Mouse (Mus musculus) natural killer cell, adult 2 months (primary cell): ENCODE measurements around the gene Naa40.

ENCODE experiments used
- DNase-seq, 2 experiments: peaks; one replicate each; pipeline ENCODE4 v3.0.0; 2022; ENCODE audit warnings: low spot score in 2 of 2

Gene Naa40

DNA sequence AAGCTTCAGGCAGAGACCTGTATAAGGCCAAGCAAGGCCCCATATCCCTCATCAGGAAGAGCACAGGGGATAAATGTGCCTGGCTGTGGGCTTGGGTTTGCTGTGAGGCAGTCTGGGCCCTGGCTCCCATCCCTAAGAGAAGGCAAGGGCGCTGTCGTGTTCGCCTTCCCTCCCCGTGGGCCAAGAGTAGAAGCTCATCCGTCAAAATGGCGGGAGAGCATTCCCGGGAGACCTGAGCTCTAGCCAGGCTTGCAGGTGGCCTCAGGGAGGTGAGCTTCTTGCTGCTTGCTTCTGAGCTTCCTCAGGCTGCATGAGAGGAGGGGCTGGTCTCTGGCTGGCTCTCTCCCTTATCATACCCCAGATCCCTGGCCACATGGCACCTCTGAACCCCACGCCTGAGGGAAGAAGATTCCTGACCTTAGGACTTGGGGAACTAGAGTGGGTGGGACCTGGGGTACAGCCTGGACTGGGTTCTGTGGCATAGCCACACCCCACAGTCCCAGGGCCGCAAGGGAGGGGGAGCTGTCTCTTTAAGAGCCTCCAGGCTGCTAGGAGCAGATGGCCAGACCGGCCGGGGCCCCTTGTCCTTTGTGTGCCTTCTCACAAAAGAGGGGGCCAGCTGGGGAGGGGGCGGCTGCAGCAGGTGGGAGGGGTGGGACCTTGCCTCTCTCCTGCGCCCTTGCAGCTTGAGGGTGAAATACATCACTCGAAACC, 24.7 kb upstream of the Naa40 start:
- no peak for DNase-seq

DNA sequence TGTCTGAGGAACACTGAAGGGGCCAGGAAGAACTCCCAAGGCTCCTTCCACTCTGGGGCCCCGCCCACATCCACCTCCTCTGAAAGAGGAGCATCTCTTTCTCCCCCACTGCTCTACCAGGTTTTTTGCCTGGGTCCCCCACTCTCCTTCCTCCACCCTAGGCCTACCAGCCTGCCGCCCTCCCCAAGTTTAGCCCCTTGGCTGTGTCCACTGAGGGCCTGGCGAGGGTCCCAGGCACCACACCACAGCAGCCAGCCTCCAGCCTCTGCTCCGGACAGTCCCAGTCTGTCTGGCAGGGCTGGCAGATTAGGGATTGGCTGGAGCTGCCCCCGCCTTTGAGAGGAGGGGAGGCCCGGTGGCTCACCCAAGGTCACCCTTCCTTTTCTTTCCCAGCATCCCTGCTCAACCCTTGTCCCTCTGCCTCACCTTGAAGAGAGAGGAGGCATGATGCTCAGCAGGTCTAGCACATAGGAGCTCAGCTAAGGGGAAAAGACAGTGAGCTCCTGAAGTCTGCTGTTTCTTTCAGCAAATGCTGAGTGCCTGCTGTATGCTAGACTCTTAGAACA, 23.9 kb upstream of the Naa40 start:
- no peak for DNase-seq

DNA sequence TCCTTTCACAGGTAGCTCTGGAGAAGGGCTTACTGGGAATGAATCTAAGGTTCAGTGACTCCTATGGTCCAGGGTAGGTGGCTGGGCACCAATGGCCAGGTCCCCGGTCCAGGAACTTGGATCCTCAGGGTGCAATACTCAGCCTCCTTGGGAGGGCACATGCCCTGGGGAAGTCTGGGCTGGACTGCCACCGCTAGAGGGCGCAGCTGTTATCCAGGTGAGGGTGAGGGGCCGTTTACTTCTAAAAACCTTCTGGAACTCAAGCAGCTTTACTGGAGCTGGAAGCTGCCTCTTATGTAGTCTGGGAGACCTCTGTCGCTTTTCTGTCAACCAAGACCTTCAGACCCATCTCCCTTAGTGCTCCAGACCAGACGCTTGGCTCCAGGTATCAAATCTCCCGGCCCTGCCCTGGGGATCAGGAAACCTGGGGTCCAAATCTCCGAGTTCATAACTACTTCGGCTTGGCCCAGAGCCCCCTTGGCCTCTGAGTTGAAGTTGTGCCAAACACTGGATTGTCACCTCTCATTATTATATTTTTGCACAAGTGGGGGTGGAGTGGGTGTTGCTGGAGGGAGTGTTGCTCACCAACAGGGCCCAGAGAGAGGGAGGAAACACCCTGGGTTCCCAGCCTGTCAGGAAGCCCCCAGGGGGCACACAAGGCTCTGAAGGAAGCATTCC, 23.2 kb upstream of the Naa40 start:
- peak; percentile 55 to 76 for DNase-seq

DNA sequence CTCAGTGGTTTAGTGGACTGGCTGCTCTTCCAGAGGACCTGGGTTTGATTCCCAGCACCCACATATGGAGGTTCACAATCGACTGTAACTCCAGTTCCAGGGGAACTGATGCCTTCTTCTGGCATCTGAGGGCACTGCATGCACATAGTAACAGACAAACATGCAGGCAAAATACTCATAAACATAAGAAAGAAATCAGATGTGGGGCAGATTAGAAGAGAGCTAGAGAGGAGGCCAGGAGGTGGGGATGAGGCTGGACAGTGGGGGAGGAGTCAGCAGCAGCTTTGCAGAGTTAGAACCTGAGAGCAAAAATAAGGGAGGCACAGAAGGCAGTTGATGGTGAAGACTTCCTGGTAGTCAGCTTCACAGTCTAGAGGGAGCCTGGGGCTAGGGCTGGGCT, 21.6 kb upstream of the Naa40 start:
- DNase-seq, result no peak

DNA sequence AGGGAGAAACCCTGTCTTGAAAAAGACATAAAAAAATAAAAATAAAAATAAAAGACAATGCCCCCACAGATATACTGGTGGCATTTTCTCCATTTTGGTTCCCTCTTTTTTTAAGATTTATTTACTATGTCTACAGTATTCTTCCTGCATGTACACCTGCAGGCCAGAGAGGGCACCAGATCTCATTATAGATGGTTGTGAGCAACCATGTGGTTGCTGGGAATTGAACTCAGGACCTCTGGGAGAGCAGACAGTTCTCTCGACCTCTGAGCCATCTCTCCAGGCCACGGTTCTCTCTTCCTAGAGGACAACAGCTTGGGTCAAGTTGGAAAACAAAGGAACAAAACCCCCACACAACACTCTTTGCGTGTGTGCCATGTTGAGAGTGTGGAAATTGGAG, 21.0 kb upstream of the Naa40 start:
- DNase-seq, result no peak

DNA sequence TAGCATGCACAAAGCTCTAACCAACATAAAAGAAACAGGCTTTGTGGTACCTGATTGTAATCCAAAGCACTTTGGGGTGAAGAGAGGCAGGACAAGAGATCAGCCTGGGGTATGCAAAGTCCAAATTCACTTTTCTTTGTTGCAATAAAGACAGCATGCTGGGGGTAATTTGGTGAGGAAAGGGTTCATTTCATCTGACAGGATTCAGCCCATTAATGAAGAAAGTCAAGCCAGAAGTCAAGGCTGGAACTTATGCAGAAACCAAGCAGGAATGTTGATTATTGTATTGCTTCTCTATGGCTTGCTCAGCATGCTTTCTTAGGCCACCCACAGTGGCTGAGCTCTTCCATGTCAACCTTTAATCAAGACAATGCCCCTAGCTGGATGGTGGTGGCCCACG, 20.5 kb upstream of the Naa40 start:
- no peak for DNase-seq

DNA sequence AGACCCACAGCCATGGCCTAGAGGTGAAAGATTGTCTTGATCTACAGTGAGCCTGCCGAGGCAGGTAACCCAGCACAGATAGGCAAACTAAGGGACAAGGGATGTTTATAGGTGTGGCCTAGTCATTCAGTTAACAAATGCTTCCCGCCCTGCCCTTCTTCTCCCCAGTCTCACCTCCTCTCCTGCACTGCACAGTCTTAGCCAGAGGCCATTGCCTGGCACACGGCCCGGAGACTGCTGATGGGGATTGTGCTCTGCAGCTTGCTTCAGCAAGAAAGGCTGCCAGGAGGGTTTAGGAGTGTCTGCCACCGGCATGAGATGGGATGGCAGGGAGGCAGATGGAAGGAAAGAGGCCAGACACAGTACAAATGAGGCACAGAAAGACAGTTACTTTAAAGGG, 16.9 kb upstream of the Naa40 start:
- DNase-seq, result no peak

DNA sequence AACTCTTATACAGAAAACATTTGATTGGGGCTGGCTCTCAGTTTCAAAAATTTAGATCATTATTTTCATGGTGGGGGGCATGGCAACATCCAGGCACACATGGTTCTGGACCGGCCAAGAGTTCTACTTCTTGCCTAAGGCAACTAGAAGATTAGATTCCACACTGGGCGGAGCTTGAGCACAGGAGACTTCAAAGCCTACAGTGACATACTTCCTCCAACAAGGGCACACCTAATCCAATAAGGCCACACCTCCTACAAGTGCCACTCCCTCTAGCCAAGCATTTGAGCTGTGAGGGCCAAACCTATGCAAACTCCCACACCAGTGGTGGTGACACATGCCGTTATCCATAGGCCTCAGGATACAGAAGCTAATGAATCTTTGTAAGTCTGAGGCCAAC, 5.0 kb upstream of the Naa40 start:
- no peak for DNase-seq

DNA sequence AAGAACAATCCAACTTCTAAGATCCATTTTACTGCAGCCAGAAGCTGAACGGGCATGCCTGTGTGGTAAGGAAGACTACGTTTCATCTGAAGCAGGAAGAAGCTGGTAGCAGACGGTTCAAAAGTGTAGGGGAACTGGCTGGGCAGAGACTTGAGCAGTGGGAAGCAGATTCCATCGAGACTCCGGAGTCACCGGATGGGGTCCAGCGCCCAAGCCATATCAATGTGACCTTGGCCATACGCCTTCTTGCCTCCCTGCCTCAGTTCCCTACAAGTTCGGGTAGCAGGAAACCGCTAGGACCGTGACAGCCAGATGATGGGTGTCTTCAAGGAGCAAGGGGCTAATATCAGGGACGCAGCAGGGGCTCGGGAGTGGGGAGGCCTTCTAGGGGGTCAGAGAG, 692 bp downstream of the Naa40 start:
- DNase-seq, result peak in 1 of 2 experiments; percentile 17

DNA sequence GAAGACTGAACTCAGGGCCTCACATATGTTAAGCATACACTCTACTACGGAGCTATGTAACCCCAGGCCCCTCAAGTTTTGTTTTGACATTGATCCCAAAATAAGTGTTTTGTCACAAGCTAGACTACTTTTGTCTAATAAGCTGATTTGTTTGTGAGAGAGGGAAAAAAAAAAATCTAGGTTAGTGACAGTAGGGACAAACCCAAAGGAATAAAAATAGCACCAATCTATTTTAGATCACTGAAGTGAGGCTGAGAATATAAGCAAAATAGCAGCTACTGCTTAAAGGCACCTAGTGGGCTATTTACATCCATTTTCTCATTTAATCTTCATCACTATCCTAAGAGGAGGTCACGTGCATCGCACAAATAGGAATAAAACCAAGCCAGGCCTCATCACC, 1.4 kb downstream of the Naa40 start:
- no peak for DNase-seq

DNA sequence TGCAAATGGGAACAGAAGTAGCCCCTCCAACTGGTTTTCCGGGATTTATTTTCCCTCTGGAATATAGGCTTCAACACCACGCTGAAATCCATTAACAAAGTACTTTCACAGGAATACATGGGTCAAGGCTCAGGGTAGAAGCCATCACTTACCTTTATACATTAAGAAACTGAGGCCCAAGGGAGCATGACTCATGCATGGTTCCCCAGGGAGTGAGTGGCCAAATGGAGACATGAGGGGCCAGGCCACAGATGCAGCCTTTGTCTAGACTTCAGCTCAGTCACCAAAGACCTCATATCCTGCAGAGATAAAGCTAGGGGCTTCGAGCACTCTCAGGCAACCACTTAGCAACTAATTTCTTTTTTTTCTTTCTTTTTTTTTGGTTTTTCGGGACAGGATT, 4.2 kb downstream of the Naa40 start:
- no peak for DNase-seq

DNA sequence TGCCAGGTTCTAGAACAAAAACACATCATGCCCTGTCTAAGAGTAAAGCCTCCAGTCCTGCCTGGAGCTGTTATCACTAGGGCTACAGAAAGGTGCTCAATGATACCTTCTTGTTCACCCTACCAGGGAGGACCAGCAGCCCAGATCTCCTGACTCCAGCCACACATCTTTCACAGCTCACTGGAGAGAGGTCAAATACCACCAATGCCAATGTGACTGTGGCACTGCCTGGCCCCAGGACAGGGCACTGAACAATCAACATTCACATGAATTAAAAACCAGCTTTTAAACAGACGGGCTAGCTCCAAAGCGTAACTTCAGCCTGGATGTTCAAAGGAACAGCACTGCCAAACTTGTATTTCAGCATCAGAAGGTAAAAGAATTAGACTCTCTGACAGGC, 5.0 kb downstream of the Naa40 start:
- no peak for DNase-seq

DNA sequence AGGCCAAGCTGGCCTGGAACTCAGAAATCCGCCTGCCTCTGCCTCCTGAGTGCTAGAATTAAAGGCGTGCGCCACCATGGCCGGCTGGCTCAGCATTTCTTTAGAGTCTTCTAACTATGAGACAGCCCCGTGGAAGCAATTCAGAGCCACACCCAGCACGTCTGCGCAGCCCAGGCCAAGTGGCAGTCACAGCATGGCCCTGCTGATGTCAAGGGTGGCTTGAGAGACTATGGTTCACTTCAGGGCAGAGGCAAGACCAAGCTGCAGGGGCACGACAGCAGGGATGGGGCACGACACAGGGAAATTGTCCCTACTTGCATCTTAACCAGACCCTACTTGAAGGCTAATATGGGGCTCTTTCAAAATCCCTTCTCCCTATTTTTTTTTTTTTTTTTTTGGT, 5.5 kb downstream of the Naa40 start:
- no peak for DNase-seq

DNA sequence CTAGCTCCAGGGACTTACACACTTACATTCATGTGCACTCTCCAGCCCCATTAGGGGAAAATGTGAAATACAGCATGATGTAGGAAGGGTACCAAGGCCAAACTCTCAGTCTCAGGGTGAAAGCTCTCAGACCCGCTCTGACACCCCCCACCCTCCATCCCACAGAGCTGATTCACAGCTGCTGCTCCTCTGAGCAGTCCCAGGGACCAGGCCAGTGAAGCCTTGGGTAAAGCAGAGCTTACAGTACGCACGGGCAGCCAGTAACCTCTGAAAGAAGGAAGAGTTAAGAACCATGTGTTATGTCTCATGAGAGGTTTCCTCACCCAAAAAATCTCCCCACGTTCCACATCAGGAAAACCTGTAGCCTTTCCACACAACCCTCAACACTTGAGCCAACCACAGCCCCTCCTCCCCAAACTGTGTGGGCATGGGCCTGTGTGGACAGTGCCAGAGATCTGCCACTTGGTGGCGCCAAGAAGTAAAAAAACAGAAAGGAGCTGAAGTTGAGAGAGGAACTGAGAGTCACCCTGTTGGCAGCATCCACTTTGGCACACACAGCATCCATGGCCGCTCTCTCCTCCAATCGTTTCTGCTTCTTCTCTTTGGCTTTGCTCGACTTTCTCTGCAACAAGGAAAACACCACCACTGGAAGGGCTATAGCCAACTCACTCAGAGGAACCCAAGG, 6.3 kb downstream of the Naa40 start:
- DNase-seq, result peak; percentile 72 to 86

DNA sequence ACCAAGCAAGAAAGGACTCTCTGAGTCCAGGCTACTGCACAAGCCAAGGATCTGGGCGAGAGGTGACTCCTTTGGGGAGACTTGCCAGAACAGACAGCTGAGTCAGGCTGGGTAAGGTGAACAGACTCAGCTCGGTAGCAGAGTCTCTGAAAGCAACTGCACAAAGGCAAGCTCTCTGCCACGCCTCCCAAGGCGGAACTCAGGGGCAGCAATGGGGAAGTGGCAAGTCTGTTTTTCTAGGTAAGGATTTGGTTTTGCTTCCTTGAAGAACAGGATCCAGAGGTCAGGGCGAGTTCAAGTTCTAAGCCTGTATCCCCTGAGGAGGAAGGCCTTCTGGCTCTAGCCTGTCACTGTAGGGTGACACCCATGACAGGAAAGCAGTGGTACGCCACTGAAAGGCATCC, 14.5 kb downstream of the Naa40 start:
- DNase-seq, result peak in 1 of 2 experiments; percentile 29

DNA sequence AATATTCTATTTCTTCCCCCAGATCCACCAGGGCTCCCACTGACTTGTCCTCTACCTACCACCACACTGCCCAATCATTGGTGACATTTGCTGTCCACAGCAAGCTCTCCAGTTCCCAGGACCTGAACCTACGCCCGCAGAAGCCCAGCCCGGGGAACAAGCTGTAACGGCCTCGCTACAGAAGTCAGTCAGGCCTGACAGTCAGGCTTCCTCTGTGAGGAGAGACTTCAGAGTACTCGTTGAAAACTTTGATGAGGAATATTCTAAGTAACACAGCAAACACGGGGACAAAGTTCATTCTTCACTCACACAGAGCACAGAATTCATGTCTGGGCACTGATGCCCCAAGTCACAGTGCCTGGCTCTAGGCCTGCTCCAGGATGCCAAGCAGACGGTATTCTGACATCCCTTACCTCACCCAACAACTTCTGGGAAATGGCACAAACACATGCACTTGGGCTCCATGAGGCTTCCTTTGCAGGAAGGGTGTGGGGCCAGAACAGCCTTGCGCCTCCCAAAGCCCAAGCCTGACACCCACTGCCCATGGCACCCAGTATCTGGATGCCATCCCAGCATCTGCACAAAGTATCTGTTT, 15.8 kb downstream of the Naa40 start:
- no peak for DNase-seq

DNA sequence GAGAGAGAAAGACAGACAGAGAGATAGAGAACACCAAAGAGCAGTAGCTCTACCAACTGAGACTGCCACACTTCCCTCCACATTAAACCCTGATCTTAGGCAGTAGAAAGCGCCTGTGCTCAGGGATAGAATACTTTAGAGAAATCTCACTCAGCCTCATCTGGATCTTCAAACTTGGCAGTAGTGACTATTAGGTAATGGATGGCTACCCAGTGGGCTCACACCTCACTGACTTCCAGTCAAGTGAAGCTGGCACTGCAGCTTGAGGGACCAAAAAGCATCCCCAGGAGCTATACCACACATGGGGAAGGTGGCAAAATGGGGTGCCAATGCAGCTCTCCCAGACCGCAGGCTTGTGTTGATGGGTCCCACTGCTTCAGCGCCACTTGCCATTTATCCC, 16.7 kb downstream of the Naa40 start:
- no peak for DNase-seq

DNA sequence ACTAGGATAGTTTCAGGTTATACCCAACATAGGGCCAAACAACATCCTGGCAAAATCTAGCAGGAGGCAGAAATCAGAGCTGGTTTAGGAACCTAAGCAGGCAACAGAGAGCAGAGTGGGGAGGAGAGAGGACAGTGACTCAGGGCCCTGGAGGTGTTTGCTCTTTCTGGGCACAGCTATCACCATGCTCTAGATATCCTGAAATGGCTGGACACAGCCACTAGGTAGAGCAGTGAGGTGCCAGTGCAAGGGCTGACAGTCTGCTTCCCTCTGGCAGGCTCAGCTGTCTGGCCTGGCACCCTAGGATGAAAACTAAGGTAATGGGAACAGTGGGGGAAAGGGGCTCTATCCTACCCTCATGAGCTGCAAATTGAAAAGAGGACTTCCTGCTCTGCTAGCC, 17.5 kb downstream of the Naa40 start:
- no peak for DNase-seq

DNA sequence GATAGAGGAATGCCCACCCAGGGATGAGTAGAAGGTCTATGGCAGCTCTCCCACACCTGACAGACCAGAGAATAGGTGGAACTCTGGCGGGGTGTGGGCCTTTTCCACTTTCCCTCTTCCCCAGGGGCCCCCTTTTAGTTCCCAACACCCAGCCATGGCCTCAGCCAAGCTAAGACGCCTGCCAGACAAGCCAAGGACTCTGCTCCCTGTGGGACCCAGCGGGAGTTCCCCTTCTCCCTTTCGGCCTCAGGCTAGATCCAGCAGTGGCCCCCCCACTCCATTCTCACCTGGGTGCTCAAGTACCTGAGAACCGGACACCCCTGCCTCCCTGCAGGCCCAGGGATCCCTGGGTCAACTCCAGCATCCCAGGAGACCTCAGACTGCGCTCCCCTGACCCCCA, 18.8 kb downstream of the Naa40 start:
- DNase-seq, result no peak

DNA sequence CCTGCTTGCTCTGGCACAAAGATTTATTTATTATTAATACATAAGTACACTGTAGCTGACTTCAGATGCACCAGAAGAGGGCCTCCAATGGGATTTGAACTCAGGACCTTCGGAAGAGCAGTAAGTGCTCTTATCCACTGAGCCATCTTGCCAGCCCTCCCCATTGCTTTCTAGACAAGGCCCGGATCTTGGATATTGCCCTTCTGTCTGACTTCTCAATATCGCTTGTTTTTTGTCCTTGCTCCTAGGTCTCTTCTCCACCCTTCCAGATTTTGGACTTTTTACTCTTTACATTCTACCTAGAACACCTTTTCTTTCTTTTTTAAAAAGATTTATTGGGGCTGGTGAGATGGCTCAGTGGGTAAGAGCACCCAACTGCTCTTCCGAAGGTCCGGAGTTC, 22.2 kb downstream of the Naa40 start:
- DNase-seq, result no peak

DNA sequence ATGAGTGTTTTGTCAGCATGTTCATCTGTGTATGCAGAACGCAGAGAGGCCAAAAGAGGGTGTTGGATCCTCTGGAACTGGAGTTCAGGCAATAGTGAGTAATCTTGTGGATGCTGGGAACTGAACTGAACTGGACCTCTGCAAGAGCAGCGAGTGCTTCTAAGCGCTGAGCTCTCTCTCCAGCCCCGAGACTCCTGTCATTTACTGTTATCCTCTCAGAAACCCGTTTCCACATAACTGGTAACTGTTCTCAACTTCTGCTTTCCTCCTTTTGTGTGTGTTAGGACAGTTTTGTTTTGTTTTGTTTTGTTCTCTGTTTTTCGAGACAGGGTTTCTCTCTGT, 23.1 kb downstream of the Naa40 start:
- DNase-seq, result no peak

DNA sequence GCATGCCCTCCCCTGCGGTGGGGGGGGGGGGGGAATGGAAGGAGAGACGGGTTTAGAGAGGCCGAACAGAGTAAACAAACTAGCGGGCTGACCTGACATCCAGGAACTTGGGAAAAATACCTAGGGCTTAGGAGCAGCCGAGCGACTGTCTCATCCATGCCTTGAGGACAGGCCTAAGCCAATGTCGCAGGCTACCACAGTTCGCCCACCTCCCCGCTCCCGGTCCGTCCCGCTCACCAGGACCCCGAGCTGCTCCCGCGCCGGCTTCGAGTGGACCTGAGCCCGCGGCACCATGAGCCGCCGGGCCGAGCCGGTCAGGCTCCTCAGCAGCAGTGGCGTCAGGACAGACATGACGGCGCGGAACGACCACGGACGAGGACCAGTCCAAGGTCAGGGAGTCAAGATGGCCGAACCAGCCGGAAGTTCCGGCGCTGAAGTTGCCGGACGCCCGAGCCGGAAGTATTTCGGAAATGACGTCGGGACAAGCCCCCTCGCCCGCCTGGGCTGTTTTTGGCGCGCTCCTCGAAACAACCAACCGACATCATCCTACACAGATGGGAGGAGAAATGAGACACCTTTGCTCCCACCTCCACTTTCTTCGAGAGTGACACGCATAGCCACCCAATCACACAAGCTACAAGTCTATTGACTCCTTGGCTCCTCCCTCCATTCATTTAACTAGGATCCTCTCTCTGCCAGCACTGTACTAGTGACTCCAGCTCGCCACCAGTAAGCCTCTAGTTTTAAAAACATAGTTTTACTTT, 23.6 kb downstream of the Naa40 start, which contains the start of gene Cox8a:
Gene Cox8a (minus strand): TSS at position 455 of the 764 bp plus-strand sequence.
- DNase-seq, result peak; percentile 96 to 97
